ENCODE assay signal across 31 mouse cellular contexts in genomic region chr3:34593279-34593678, GRCm38 (mm10). TPM values are rescaled to one million over a fixed set of nuclear protein-coding genes. Genes with fewer than 3 reads are reported as not detected.
"Had no signal": no experiment of that assay in that cellular context is flagged by ENCODE, and none has a peak within 500 bp of the region (broad histone marks: within the 10 kb centered on the region; RNA-seq: fewer than 3 reads in every experiment).

No protein-coding gene starts in this region.

- ATAC-seq: intestine, embryonic 16.5 days had no signal

- H3K4me1 ChIP-seq: heart, embryonic 13.5 days; heart, embryonic 15.5 days; hindbrain, embryonic 13.5 days; kidney, embryonic 15.5 days; limb, embryonic 13.5 days; limb, embryonic 15.5 days; liver, embryonic 13.5 days; liver, embryonic 15.5 days had no signal

- H3K27me3 ChIP-seq: heart, embryonic 13.5 days; heart, embryonic 15.5 days; hindbrain, embryonic 13.5 days; hindbrain, embryonic 15.5 days; kidney, embryonic 15.5 days; limb, embryonic 13.5 days; limb, embryonic 15.5 days; liver, embryonic 13.5 days; liver, embryonic 15.5 days had no signal

- H3K4me2 ChIP-seq: heart, embryonic 11.5 days; heart, embryonic 13.5 days; heart, embryonic 15.5 days; hindbrain, embryonic 13.5 days; hindbrain, embryonic 15.5 days; kidney, embryonic 15.5 days; limb, embryonic 13.5 days; limb, embryonic 15.5 days; liver, embryonic 11.5 days; liver, embryonic 13.5 days; liver, embryonic 15.5 days had no signal

- H3K27ac ChIP-seq: heart, adult 2 months; heart, embryonic 13.5 days; heart, embryonic 15.5 days; hindbrain, embryonic 13.5 days; hindbrain, embryonic 15.5 days; hindbrain, postnatal 0 days; kidney, embryonic 15.5 days; kidney, postnatal 0 days; limb, embryonic 13.5 days; limb, embryonic 15.5 days; liver, embryonic 13.5 days; liver, embryonic 15.5 days had no signal

- H3K4me3 ChIP-seq: heart, adult 2 months; heart, embryonic 13.5 days; heart, embryonic 15.5 days; hindbrain, embryonic 13.5 days; hindbrain, embryonic 15.5 days; kidney, embryonic 15.5 days; limb, embryonic 13.5 days; limb, embryonic 15.5 days; liver, embryonic 13.5 days; liver, embryonic 15.5 days had no signal

- H3K9me3 ChIP-seq: heart, embryonic 13.5 days; heart, embryonic 15.5 days; hindbrain, embryonic 13.5 days; hindbrain, embryonic 15.5 days; kidney, embryonic 15.5 days; limb, embryonic 13.5 days; limb, embryonic 15.5 days; liver, embryonic 13.5 days; liver, embryonic 15.5 days had no signal

- H3K36me3 ChIP-seq: heart, embryonic 13.5 days; heart, embryonic 15.5 days; hindbrain, embryonic 13.5 days; hindbrain, embryonic 15.5 days; kidney, embryonic 15.5 days; limb, embryonic 13.5 days; limb, embryonic 15.5 days; liver, embryonic 13.5 days; liver, embryonic 15.5 days had no signal

- DNase-seq: gastrocnemius, postnatal 14 days; gastrocnemius, postnatal 36 days; heart, adult 11 months; heart, adult 2 months; heart, postnatal 14 days; heart, postnatal 36 days; kidney, adult 11 months; kidney, adult 2 months; kidney, adult 9 months; kidney, postnatal 14 days; kidney, postnatal 36 days; layer of hippocampus, adult 9-11 months; layer of hippocampus, postnatal 36 days; left cerebral cortex, postnatal 4 days; liver, embryonic 13.5 days had no signal

- H3K9ac ChIP-seq: heart, embryonic 13.5 days; heart, embryonic 15.5 days; hindbrain, embryonic 13.5 days; hindbrain, embryonic 15.5 days; kidney, embryonic 15.5 days; limb, embryonic 13.5 days; limb, embryonic 15.5 days; liver, embryonic 13.5 days; liver, embryonic 15.5 days had no signal

RNA-seq across cellular contexts. Expression of gene Sox2, which starts 56.9 kb away (rescaled TPM):
- total RNA-seq: gastrocnemius, postnatal 36 days; heart, adult 2 months; hematopoietic stem cell, adult 5-6 weeks had no signal
- polyA plus RNA-seq: gonadal fat pad, adult 2 months; heart, postnatal 0 days; kidney, postnatal 0 days; liver, embryonic 13.5 days; liver, embryonic 15.5 days had no signal
